Mouse (Mus musculus) small intestine, adult 2 months (tissue): ENCODE data around the gene Taar1.

ENCODE experiments used
- CTCF ChIP-seq: fragments of 200-500 bp; IDR thresholded peaks from 2 replicates; pipeline ENCODE4 v1.5.1; 2012; ENCODE audit warnings: low read depth, mild to moderate bottlenecking, control low read depth, inconsistent platforms, low read length, moderate library complexity, mixed read lengths; ENCODE audit not compliant: insufficient replicate concordance, insufficient read length; ENCODE audit errors: extremely low read depth
- POLR2A ChIP-seq: fragments of 200-500 bp; IDR thresholded peaks from 2 replicates; pipeline ENCODE4 v1.6.1; 2012; ENCODE audit warnings: low read depth, mild to moderate bottlenecking, control low read depth, inconsistent platforms, low read length, moderate library complexity

GRCm38 (mm10) chr10:23922468-23922867 lies 2.3 kb downstream of the Taar1 start:
- TF ChIP-seq CTCF (no peak), POLR2A (no peak)
